Mouse (Mus musculus) thymus, postnatal 4 days (tissue): ENCODE measurements around the gene Iqschfp.

Experiments used
- DNase-seq: peaks from one replicate; pipeline ENCODE4 v3.0.0; 2021

Gene Iqschfp

DNA sequence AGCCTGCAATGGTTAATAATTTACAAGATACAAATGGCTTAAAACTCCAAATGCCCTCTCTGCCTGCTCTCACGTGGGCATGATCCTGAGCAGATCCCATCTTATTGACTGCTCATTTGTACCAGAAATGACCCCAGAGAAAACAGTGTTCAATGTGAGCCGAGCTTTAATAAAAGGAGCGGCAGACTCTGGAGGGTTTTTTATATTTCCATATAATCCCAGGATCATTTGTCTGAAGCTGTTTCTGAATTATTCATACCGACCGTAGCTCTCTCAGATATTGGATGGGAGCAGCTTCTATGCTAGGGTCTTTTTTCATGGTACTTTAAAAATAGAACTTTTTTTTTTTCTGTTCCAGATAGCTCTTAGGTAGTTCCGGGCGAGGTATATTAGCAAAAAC is 67.6 kb downstream of the Iqschfp start:
- DNase-seq, result no peak

GRCm38 (mm10) chr3:67960133-67960532 is 68.1 kb downstream of the Iqschfp start:
- no peak for DNase-seq

- no peak for DNase-seq
These were observed 68.7 kb downstream of the Iqschfp start for GRCm38 (mm10) chr3:67960727-67961126.

- DNase-seq, result no peak
These were observed 70.1 kb downstream of the Iqschfp start for GRCm38 (mm10) chr3:67961934-67962639.

- no peak for DNase-seq
These were observed 82.4 kb downstream of the Iqschfp start for GRCm38 (mm10) chr3:67974340-67974998.

GRCm38 (mm10) chr3:67980006-67980405 is 88.0 kb downstream of the Iqschfp start:
- no peak for DNase-seq

DNA sequence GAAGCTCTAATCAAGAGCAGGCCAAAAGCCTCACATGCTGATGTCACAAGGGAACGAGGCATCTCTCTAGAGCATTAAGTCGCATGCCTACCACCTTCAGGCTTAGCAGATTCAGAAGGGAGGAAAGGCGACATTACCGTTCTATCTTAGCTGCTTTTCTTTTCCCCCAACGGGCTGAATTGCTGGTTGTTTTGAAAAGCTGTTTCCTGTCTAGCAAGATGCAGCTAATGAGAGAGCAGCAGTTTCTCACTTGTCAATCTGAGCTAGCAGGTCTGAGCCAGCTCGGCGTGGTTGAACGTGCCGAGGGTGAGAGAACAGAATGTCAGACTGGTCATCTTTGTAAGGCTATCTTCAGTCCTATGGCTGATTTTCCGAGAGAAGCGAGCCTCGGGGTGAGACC is 91.3 kb downstream of the Iqschfp start:
- DNase-seq, result no peak

- DNase-seq, result no peak
These were observed 110.4 kb downstream of the Iqschfp start for GRCm38 (mm10) chr3:68002415-68002814.

DNA sequence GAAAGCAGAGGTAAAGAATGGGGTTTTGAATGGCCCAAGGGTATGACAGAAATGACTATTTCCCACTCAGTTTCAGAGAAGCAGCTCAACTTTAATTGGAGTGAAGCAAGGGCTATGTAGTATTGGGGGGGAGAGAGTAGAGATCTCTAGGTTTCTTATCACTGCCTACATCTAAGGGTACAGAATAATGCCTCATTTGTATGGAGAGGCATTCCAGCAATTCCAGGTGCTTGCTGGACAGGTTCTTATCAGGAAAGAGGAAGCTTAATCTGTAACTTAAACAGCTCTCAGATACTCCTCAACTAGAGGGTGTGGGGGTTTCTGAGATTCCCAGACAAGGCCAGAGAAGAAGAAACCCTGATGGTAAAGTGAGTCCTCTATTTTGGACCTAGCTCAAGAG is 120.3 kb downstream of the Iqschfp start:
- no peak for DNase-seq

- no peak for DNase-seq
These were observed 123.8 kb downstream of the Iqschfp start for GRCm38 (mm10) chr3:68015786-68016185.

DNA sequence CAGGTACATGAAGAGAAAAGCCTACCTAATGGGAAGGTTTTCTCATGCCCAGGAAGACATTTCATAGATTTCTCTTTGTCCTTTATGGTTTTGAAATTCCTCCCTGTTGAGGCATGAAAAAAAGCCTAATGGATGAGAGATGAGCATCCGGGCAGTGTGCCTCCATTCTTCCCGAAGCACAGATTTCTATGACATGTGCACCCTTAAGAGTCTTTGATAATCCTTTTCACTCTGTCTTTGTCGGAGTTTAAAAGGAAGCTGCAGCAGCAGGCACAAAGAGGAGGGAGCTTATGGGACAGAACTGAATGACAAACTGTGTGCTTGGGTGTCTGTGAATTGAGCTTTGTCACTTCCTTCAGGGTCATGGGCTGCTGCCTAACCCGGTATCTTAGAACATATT is 127.4 kb downstream of the Iqschfp start:
- DNase-seq, result no peak

DNA sequence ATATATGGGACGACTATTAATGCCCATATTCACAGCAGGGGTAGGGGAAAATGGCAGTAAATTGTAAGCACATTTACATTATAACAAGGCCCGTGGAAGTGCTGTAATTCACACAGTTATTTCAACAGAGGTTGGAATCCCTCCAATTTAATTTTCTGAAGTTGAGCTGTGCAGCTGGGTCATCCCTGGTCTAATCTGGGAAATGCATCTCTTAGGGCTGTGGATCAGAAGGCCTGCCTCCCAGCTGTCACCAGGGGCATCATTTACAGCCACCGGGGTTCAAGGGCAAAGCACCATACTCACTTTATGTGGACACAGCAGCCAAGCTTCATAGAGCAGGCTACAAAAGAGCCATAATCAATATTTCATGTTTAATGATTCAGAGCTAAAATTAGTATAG is 144.1 kb downstream of the Iqschfp start:
- no peak for DNase-seq

DNA sequence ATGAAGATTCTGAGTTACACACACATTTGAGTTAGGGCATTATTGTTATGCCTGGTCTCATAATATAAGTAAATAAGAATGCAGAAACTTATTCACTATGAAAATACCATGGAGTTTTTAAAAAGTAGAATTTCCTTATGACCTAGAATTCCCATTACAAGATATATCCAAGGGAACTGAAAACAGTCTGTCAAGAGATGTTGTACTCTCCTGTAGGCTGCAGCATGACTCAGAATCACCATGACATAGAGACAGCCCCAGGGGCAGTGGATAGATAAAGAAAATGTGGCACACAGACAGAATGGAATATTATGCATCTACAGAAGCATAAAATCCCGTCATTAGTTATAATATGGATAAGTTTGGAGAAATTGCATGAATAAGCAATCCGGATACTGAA is 150.9 kb downstream of the Iqschfp start:
- DNase-seq, result no peak

DNA sequence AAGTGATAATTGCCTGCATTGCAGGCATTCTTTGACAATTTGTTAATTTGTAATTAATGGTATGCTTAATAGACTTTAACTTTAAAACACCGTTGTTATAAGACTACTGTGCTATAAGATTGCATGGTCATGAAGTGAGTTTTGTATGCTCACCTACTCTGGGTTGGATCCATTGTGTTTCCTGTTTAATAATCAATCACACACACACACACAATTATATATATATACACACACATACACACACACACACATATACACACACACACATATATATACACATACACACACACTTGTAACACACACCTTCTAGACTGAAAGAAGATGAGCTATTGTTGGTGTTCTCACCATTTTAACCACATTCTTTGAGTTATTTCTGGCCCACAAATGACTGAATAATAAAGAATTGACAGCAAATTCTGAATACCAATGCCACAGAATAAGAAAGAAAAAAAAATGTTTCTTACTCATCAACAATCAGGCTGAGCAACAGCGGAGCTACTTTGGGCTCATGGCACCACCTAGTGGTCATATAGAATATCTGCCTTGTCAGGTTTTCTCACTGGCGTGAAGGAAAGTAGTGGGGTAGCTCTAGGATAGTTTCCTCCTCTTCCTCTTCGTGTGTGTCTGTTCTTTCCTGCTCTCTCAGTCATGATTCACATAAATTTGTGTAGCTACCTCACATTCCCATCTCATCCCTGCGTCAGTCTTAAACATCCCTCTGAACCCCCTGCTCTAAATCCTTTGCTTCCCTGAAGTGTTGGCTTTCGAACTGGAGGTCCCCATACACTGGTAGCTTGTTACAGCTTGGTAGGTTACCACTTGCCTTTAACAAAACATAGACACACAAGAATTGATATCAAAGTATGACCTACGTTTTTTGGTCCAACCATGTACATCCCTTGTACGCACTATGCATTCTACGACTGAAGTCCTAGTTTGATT is 153.7 kb downstream of the Iqschfp start:
- DNase-seq, result peak; percentile 32

DNA sequence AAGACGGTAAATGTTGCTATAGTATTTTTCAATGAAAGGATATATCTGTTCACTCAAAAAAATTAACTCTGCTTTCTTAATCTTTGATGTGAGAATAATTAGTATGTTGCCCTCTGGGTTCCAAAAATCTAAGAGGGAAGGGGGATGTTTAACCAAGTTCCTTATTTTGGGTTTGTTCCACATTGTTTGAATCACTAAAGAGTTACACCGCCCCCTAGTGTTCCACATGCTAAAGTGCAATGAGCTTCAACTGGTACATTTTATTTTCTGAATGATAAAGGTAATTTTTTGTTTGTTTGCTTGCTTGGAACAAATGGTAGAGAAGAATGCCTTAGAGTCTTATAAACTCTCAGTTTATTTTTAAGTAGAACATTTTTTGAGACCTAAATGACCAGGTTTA is 161.5 kb downstream of the Iqschfp start:
- DNase-seq, result peak; percentile 12

- no peak for DNase-seq
These were observed 163.0 kb downstream of the Iqschfp start for GRCm38 (mm10) chr3:68055071-68055470.

DNA sequence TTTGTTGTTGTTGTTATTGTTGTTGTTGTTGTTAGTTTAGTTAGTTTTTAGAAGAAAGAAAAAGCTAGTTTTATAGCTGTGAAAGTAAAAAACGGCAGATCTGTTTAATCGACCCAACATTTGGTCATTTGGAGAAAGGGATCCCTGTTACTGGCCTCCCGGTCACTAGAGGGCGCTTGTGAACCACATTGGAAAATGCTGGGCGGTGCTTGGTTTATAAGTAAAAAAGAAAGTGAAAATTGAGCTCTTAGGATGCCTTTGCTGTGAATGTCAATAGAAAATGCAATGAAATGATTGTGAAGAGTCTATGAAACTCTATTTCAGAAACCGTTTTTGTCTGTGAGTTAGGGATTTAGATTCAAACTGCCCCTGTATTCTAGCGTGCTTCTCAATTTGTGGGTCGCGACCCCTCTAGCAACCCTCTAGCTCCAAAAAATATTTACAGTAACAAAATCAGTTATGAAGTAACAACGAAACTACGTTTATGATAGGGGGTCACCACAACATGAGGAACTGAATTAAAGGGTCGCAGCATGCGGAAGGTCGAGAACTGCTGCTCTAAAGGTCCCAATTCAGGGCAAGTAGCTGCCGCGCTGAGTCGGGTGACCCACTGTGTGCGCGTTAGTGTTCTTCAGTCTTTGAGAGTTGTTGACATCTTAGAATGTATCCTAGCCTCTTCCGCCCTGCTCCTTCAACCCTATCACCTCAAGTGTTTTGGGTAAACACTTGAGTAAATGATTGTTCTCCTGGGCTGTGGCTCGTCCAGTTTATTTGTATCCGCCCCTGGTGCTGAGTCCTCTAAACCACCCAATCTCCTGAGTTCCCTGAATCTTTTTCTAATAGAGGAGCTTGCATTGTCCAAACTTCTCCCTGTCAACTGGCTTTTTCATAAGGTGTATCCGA is 164.6 kb downstream of the Iqschfp start:
- DNase-seq, result peak; percentile 80

DNA sequence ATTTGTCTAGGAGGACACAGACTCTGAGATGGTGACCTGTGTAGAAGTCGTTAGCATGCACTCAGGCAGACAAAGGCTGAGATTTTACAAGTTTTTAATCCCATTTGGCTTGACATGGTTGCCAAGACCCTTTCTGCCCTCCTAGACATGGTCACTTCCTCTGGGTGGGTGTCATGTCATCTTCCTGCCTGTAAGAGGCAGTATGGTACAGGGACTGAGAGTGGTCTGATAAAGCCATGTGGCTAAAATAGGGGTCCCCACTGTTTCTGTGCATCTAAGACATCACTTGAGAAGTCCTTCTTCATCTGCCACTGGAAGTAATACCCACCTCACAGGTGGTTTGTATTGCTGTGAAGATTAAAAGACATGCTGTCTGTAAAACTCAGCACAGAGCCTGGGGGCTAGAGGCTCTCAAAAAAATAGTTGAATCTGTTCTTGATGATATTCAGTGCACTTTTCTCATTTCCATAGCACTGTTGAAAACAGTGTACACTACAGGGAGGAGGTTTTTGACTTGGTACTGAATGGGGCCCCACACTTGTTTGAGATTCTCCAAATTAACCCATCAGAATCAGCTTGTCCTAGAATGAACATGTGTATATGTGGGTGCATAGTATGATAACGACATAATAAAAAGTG is 167.2 kb downstream of the Iqschfp start:
- no peak for DNase-seq

- peak; percentile 32 for DNase-seq
These were observed 172.7 kb downstream of the Iqschfp start, which contains the start of gene Schip1 for GRCm38 (mm10) chr3:68064731-68065130. Gene Schip1, plus strand, starts transcription at chr3:68064802.

DNA sequence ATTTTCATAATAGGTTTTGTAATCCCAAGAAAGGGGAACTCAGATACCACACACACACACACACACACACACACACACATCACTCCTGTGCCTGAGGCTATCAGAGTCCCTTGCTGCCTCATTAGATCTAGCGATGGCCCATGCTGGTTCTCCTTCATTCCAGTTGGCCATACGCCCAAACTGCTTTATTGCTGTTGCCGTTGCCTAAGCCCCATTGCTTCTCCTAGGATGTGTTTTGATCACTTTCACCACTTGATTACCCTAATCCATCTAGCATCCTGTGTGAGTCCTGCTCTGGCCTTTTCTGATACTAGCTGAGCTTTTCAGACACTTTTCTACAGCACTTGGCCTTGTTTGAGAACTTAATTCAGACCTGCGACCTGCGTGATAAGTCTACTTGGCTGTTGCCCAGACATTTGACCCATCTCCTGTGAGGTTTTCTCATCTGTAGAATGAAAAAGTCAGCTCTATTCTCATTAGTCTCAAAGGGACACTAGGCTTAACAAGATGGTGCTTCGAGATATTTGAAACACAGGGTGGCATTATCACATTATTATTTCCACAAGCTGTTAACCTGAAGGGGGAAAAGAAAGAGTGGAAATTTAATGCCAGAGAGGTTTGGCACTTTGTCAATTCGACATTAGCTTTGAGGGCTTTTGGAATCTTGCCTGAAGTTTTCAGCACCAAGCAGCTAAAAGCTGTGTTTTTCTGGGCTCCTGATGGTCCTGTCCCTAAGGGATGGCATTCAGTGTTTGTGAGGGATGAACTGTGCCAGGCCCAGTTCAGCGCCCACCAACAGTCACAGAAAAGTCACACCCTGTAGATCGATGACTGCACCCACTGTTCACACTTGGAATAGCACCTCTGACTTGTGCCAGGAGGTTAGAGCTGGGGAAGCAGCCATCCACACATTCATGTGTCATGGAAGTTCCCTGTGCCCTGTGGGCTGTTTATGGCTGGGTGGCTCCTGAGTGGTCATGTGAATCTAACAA is 179.7 kb downstream of the Iqschfp start:
- no peak for DNase-seq

- no peak for DNase-seq
These were observed 185.4 kb downstream of the Iqschfp start for GRCm38 (mm10) chr3:68077406-68077805.
